Mouse (Mus musculus) megakaryocyte, embryonic 14.5 days (primary cell): ENCODE results near the gene Slc27a4.

Experiments
- FLI1 ChIP-seq: IDR thresholded peaks from 2 replicates; pipeline ENCODE4 v1.6.1; 2012; ENCODE audit warnings: low read length, inconsistent platforms, mixed read lengths
- GATA1 ChIP-seq: IDR thresholded peaks from 3 replicates; pipeline ENCODE4 v1.6.1; 2012; ENCODE audit warnings: mixed read lengths, low read length, inconsistent platforms, borderline replicate concordance

- no peak for TF ChIP-seq GATA1
- TF ChIP-seq FLI1: no peak
Observed at GRCm38 (mm10) chr2:29857341-29857740, 54.9 kb downstream of the Slc27a4 start.
